Mouse (Mus musculus) small intestine, adult 2 months (tissue): ENCODE measurements around the gene Chrna9. TPM values are rescaled to one million over a fixed set of nuclear protein-coding genes. Genes with fewer than 3 reads are reported as not detected.

Experiments used
- H3K27ac ChIP-seq: fragments of 200-500 bp; 2 replicates; pipeline ENCODE4 v1.5.1; 2012; ENCODE audit warnings: low read depth, low read length, control low read depth, inconsistent platforms; ENCODE audit not compliant: insufficient read depth
- H3K27me3 ChIP-seq: fragments of 200-500 bp; 2 replicates; pipeline ENCODE4 v1.6.1; 2012; ENCODE audit warnings: mild to moderate bottlenecking, moderate library complexity, low read length, inconsistent platforms; ENCODE audit not compliant: control insufficient read depth, insufficient read depth
- H3K36me3 ChIP-seq: fragments of 200-500 bp; 2 replicates; pipeline ENCODE4 v1.6.1; 2012; ENCODE audit warnings: mild to moderate bottlenecking, low read length, control low read depth, inconsistent platforms; ENCODE audit not compliant: control insufficient read depth, insufficient read depth
- H3K4me1 ChIP-seq: fragments of 200-500 bp; 2 replicates; pipeline ENCODE4 v1.6.1; 2012; ENCODE audit warnings: low read length, inconsistent platforms, mixed read lengths; ENCODE audit not compliant: control insufficient read depth, insufficient read depth, insufficient read length
- H3K4me3 ChIP-seq: fragments of 200-500 bp; 2 replicates; pipeline ENCODE4 v1.5.1; 2012; ENCODE audit warnings: low read depth, mild to moderate bottlenecking, control low read depth, inconsistent platforms, low read length, moderate library complexity
- CTCF ChIP-seq: fragments of 200-500 bp; IDR thresholded peaks from 2 replicates; pipeline ENCODE4 v1.5.1; 2012; ENCODE audit warnings: low read depth, mild to moderate bottlenecking, control low read depth, inconsistent platforms, low read length, moderate library complexity, mixed read lengths; ENCODE audit not compliant: insufficient replicate concordance, insufficient read length; ENCODE audit errors: extremely low read depth
- POLR2A ChIP-seq: fragments of 200-500 bp; IDR thresholded peaks from 2 replicates; pipeline ENCODE4 v1.6.1; 2012; ENCODE audit warnings: low read depth, mild to moderate bottlenecking, control low read depth, inconsistent platforms, low read length, moderate library complexity
- WGBS: fragments of 180-500 bp; shearing (Covaris S2); methylation state at CpG from one replicate; pipeline ENCODE4 v1.1.7; 2018; 5-methylcytosine and 5-hydroxymethylcytosine counted together
- polyA plus RNA-seq: library from polyadenylated mRNA; depleted of rRNA; stranded (reverse); fragments of >200 nt; gene quantifications from 2 replicates; pipeline ENCODE4 v1.2.3, GENCODE M21; 2012

Chrna9 gene
- polyA plus RNA-seq, 1 experiment = not detected

DNA sequence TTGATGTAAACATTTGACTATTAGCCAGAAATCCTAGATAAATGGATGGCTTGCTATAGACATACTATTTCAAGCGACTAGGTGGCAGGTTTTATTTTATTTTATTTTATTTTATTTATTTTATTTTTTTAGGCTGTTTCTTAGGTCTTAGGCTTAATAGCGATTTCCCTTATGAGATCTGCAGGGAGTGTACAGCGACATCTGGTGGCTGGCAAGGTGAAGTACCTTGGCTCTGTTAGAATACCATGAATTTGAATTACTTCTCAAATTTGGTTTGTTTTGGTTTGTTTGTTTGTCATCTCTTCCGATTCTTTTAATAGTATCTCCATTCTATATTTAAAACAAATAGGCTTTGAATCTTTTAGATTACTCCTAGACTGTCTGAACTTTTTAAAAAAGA is 23.9 kb downstream of the Chrna9 start:
- no peaks in the 10 kb centered on the region for H3K27me3 ChIP-seq
- H3K27ac ChIP-seq = no peak overlapping the region
- no peaks in the 10 kb centered on the region for H3K4me1 ChIP-seq
- 2% methylated on average over 4 of the region's 4 CpGs for WGBS
- TF ChIP-seq CTCF (no peak), POLR2A (no peak)
- H3K4me3 ChIP-seq = no peak overlapping the region
- no peaks in the 10 kb centered on the region for H3K36me3 ChIP-seq

DNA sequence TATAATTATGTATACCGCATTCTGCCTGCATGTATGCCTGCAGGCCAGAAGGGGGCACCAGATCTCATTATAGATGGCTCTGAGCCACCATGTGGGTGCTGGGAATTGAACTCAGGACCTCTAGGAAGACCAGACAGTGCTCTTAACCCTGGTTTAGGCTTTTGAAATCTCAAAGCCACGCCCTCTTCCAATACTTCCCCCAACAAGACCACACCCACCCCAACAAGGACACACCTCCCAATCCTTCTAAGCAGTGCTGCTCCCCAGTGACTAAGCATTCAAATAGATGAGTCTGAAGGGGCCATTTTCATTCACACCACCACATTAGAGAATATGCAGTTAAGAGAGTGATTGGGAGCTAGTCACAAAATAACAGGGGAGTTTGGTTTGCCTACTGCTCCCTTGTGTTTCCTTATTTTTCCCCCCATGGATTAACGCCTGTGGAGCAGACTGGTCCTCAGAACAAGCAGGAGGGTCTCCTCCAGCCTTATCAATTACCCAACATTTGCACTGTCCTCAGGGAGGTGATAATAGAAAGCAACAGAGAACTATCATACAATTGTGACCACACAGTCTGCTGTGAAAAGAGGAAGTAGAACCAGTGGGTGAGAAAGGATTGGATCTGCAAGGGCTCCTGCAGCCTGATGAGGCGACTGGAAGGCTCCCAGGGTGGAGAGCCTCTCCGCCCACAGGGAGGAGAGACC is 25.3 kb downstream of the Chrna9 start:
- WGBS = 88% methylated on average over 5 of the region's 5 CpGs
- Histone ChIP-seq H3K27me3 (no peaks in the 10 kb centered on the region), H3K36me3 (no peaks in the 10 kb centered on the region), H3K27ac (no peak overlapping the region), H3K4me1 (no peaks in the 10 kb centered on the region), H3K4me3 (no peak overlapping the region)
- no peak for TF ChIP-seq CTCF
- TF ChIP-seq POLR2A = no peak

DNA sequence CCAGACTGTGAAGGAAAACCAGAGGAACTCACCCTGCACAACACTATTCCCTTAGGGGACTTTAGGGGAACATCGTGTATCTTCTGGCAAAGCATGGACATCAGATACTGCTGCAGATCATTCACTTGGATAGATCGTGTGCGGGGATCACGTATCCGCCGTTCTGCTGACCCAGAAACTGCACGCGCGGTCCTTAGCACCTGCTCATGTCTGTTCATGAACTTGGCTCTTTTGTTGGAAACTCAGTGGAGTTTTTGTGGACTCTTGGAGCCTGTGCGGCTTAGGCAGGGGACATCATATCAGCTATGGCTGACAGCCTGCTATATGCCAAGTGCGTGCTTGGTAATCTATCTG is 25.9 kb downstream of the Chrna9 start:
- 90% methylated on average over 11 of the region's 11 CpGs for WGBS
- no peak overlapping the region for H3K4me3 ChIP-seq
- H3K4me1 ChIP-seq = no peaks in the 10 kb centered on the region
- no peak for TF ChIP-seq POLR2A
- TF ChIP-seq CTCF = no peak
- no peak overlapping the region for H3K27ac ChIP-seq
- H3K27me3 ChIP-seq = no peaks in the 10 kb centered on the region
- H3K36me3 ChIP-seq = no peaks in the 10 kb centered on the region

DNA sequence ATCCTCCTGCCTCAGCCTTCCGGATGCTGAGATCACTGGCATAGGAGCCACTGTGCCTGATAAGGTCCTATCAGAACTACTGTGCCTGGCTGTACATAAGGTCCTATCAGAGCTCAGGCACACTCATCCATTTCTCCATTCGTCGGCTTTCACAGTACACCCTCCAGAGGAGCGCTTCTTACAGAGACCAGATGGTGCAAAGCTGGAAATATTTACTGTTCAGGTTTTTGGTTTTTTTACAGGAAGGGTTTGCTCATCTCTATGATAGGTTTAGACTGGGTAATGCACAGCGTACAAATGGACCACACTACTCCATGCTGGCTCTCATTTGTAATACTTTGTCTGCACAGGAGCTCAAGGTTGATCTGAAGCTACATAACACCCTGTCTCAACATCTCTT is 28.6 kb downstream of the Chrna9 start:
- H3K36me3 ChIP-seq = no peaks in the 10 kb centered on the region
- H3K4me1 ChIP-seq = no peaks in the 10 kb centered on the region
- no peak overlapping the region for H3K4me3 ChIP-seq
- H3K27ac ChIP-seq = no peak overlapping the region
- no peak for TF ChIP-seq CTCF
- TF ChIP-seq POLR2A = no peak
- WGBS = 88% methylated on average over 5 of the region's 5 CpGs
- H3K27me3 ChIP-seq = no peaks in the 10 kb centered on the region

DNA sequence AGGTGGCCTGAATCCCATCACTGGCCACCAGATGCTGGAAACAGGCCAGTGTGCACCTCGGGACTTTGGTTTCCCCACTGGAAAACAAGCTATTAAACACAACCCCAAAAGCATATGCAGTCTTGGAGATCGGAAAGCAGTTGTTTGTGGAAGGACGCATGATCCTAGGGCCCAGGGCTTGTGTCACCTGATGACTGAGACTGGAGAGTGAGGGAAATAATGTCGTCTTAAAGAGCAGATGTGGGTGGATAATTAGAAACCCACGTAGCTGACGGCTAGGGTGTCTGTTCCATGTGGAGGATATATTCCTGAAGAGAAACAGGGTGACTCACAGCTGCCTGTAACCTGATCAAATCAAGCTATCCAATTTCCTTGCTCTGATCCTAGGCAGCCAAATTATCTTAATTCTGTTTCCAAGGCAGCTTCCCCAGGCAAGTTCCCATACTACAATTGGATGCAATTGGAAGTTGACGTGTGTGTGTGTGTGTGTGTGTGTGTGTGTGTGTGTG is 31.1 kb downstream of the Chrna9 start:
- Histone ChIP-seq H3K36me3 (no peaks in the 10 kb centered on the region), H3K4me1 (no peaks in the 10 kb centered on the region), H3K27ac (no peak overlapping the region), H3K4me3 (no peak overlapping the region), H3K27me3 (no peaks in the 10 kb centered on the region)
- TF ChIP-seq CTCF (no peak), POLR2A (no peak)
- 75% methylated on average over 7 of the region's 7 CpGs for WGBS

DNA sequence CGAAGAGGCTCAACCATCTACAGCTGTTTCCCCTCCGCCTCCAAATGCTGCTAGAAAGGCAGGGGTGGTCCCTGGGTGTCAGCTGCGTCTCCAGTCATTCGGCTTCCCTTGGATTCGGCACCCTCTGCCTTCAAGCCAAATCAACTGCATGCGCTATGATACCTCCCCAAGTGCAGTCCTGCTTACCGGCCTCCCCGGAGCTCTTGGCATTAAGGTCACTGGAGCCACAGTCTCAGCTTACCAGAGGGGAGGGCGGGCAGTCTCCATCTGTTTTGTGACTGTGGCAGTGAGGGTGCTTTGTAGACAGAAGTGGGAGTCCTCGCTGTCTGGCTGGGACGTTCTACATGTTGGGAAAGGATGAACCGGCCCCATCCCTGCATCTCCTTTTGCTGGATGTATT is 32.4 kb downstream of the Chrna9 start:
- no peak overlapping the region for H3K27ac ChIP-seq
- TF ChIP-seq POLR2A (no peak), CTCF (no peak)
- H3K4me1 ChIP-seq = no peaks in the 10 kb centered on the region
- no peak overlapping the region for H3K4me3 ChIP-seq
- WGBS = 84% methylated on average over 12 of the region's 12 CpGs
- H3K27me3 ChIP-seq = no peaks in the 10 kb centered on the region
- H3K36me3 ChIP-seq = no peaks in the 10 kb centered on the region

DNA sequence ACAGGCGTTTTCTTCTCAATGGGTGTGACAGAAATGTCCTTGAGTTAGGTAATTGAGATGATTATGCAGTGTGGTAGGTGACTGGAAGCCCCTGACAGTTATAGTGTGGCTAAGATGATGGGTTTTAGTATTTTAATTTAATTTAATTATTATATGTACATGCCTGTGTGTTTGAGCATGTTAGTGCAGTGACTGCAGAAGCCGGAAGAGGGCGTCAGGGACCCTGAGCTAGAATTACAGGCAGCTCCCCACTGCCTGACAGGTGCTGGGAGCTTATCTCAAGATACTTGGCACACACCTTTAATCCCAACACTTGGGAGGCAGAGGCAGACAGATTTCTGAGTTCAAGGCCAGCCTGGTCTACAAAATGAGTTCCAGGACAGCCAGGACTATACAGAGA is 33.3 kb downstream of the Chrna9 start:
- no peak overlapping the region for H3K4me3 ChIP-seq
- WGBS = 88% methylated on average over 3 of the region's 3 CpGs
- TF ChIP-seq POLR2A (no peak), CTCF (no peak)
- H3K36me3 ChIP-seq = no peaks in the 10 kb centered on the region
- H3K4me1 ChIP-seq = no peaks in the 10 kb centered on the region
- no peak overlapping the region for H3K27ac ChIP-seq
- H3K27me3 ChIP-seq = no peaks in the 10 kb centered on the region

DNA sequence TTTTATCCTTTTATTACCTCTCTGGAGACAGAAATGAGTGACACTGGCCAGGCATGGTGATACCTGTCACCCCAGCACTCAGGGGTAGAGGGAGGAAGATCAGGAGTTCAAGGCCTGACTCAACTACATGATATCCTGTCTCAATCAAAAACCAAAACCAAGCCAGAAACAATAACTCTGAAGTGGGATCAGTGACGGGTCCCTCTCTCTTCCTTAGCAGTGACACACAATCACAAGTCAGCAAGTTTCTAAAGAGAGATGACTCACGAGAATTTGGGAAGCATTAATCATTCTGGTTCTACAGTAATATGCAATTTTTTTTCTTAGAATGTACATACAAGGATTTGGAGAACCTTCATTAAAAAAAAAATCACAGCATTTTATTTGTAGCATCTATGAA is 38.5 kb downstream of the Chrna9 start:
- no peaks in the 10 kb centered on the region for H3K36me3 ChIP-seq
- TF ChIP-seq CTCF (no peak), POLR2A (no peak)
- no peak overlapping the region for H3K27ac ChIP-seq
- H3K27me3 ChIP-seq = no peaks in the 10 kb centered on the region
- WGBS = 76% methylated on average over 2 of the region's 2 CpGs
- no peaks in the 10 kb centered on the region for H3K4me1 ChIP-seq
- no peak overlapping the region for H3K4me3 ChIP-seq
